Mouse (Mus musculus): ENCODE measurements at regions not wholly inside any gene's neighbourhood (a gene's known extent, or its start where the extent isn't known, plus 50 kb on each side); places are given as distances from the start of the nearest gene placed in this dataset.

DNA sequence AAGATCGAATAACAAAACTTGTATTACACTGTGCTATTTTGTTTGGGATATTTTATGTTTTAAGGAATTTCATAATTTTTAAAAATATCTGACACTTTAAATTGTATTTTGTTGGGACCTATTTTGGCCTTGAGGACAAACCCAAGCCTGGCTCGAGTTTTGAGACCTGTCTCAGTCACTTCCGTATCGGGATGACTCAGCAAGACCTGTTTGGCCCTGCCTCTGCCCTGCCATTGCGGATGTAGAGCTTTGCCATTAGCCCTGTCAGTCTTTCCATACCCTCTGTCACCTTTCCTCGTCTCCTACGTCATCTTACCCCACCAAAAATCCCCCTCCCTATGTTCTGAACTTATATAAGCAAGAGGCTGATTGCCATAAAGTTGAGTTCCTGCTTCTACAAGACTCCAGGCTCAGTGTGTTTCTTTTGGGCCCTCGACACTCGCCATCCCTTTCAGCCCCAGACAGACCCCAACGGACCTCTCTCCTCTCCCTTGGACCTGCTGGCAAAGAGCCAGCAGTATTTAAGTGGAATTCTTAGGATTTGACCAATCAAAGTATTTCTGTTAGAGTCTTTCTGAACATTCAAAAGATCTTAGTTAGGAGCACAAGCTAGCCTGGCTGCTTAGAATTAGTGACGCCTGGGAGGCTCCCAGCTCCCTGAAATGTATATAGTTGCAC, 113.3 kb downstream of the Fam161a start:
- TF ChIP-seq CTCF (IDR thresholded peaks at IDR 0.05; ENCODE audit: borderline replicate concordance, insufficient read depth, low read depth, low read length) (no peak), POLR2A (IDR thresholded peaks at IDR 0.05; ENCODE audit: borderline replicate concordance, insufficient read depth, low read length) (no peak)

DNA sequence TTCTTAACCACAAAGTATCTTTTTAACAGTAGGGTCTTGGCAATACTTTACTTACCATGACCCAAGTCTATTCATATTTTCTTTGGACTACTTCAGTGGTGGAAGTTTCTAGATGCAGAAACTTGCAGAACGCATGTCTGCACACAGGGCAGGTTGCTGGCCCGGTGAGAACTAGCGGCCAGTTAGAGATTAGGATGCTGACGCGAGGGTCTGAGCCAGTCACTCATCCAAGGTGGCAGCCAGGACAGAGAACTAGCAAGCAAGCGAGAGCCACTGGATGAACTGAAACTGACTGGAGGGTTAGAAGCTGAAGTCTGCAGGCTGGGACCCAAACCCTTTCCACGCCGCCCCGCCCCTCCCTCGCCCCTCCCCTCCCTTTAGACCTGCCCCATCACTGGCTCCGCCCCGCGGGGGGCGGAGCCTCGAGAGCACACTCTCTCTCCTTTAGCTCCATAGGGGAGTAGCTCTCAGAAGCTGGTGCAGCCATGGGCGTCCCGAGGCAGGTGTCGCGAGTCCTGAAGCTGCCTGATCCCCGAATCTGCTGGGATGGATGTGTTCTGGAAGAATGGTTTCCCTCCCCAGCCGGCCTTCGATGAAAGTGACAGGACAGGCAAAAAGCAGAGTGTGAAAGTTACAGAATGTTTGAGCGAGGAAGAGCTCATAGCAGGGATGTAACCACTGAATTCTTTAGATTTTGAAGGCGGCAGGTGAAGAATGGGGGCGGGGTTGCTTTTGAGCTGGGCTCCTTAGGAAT, 117.0 kb downstream of the Fam161a start:
- 2% methylated on average over 25 of the region's 25 CpGs for WGBS
- peak; percentile 12 to 14 for DNase-seq

More for the DNA sequence above, 113.3 kb downstream of the Fam161a start:
- DNase-seq: no peak
- no peak overlapping the region for H3K4me3 ChIP-seq (replicated peaks; ENCODE audit: insufficient read depth, low read depth, low read length)
- no peak overlapping the region for H3K27ac ChIP-seq (ENCODE audit: insufficient read depth, low read length)
- H3K4me1 ChIP-seq (ENCODE audit: control insufficient read depth, insufficient read depth, low read length): no peaks in the 10 kb centered on the region
- 85% methylated on average over 11 of the region's 11 CpGs for WGBS
- no peaks in the 10 kb centered on the region for H3K27me3 ChIP-seq (ENCODE audit: control insufficient read depth, insufficient read depth, low read length)

DNA sequence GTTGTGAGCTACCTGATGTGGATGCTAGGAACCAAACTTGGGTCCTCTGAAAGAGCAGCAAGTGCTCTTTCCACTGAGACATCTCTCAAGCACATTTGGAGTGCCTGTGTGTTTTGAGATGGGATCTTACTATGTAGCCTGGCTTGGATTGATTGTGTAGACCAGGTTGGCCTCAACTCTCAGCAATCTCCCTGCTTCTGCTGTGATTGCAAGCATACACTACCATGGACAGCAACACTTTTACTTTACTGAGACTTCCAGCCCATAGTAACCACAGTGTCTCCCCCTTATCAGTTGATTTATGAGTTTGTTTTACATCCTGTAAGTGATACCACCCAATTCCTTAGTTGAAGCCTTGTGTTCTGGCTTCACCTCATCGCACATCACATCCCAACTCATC, 123.8 kb downstream of the Fam161a start:
- Histone ChIP-seq H3K27me3 (ENCODE audit: control insufficient read depth, insufficient read depth, low read length) (no peaks in the 10 kb centered on the region), H3K4me3 (replicated peaks; ENCODE audit: insufficient read depth, low read depth, low read length) (no peak overlapping the region), H3K4me1 (ENCODE audit: control insufficient read depth, insufficient read depth, low read length) (no peaks in the 10 kb centered on the region), H3K27ac (ENCODE audit: insufficient read depth, low read length) (no peak overlapping the region)
- no peak for DNase-seq
- TF ChIP-seq CTCF (IDR thresholded peaks at IDR 0.05; ENCODE audit: borderline replicate concordance, insufficient read depth, low read depth, low read length): no peak
- no peak for TF ChIP-seq POLR2A (IDR thresholded peaks at IDR 0.05; ENCODE audit: borderline replicate concordance, insufficient read depth, low read length)
- WGBS: 48% methylated on average over 1 of the region's 1 CpGs

More for the DNA sequence above, 117.0 kb downstream of the Fam161a start:
- H3K4me1 ChIP-seq (ENCODE audit: control insufficient read depth, insufficient read depth, low read length): no peaks in the 10 kb centered on the region
- H3K27me3 ChIP-seq (ENCODE audit: control insufficient read depth, insufficient read depth, low read length): no peaks in the 10 kb centered on the region
- TF ChIP-seq POLR2A (IDR thresholded peaks at IDR 0.05; ENCODE audit: borderline replicate concordance, insufficient read depth, low read length): no peak
- peak overlapping the region; percentile 59 for H3K4me3 ChIP-seq (replicated peaks; ENCODE audit: insufficient read depth, low read depth, low read length)
- no peak overlapping the region for H3K27ac ChIP-seq (ENCODE audit: insufficient read depth, low read length)

DNA sequence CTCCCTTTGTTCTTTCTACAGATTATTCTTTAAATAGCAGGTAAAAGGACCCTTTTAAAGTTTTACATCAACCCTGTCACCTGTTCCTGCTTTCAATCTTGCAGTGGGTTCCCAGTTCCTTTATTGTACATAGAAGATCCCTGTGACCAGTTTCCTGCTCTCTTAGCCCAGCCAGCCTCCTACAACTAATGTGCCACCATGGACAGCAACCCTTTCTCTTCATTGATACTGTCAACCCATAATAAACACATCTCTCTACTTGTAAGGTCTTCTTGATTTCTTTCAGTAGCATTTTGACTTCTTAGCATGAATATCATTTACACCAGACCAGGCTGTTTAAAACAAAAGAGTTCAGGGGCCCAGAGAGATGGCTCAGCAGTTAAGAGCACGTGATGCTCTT, 124.2 kb upstream of the Xpo1 start:
- Histone ChIP-seq H3K27ac (ENCODE audit: insufficient read depth, low read length) (no peak overlapping the region), H3K4me3 (replicated peaks; ENCODE audit: insufficient read depth, low read depth, low read length) (no peak overlapping the region), H3K4me1 (ENCODE audit: control insufficient read depth, insufficient read depth, low read length) (no peaks in the 10 kb centered on the region), H3K27me3 (ENCODE audit: control insufficient read depth, insufficient read depth, low read length) (no peaks in the 10 kb centered on the region; the same call in 1 of the 2 replicates)
- no peak for TF ChIP-seq POLR2A (IDR thresholded peaks at IDR 0.05; ENCODE audit: borderline replicate concordance, insufficient read depth, low read length)
- no peak for TF ChIP-seq CTCF (IDR thresholded peaks at IDR 0.05; ENCODE audit: borderline replicate concordance, insufficient read depth, low read depth, low read length)
- no peak for DNase-seq
- WGBS: 54% methylated on average over 1 of the region's 1 CpGs

DNA sequence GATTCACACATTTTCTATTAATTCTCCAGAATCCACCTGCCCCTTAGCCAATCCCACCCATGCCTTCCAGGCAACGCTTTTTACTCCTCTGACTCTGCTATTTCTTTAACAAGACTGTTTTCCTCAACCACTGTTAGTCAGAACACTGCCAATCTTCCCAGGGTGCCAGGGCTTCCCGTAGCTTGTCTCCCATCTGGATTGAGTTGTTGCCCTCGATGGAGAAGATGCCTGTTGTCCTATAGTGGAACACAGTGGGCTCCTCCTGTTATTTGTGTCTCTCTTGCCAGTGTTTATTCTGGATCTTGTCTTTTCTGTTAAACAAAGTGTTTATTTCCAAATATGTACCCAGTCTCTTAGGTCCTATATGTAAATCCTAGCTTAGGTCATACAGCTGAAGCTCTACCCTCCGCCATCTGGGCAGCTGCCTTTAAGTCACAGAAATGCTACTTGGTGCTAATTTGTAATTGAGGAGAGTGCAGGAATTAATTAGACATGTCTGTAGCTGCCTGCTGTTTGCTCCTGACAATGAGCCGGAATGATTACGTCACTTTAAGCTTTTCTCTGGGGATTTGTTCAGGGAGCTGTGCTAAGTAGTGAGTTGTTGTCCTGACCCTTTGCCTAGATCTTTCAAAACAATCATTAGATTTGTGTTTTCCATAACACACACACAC, 115.3 kb upstream of the Xpo1 start:
- Histone ChIP-seq H3K27me3 (ENCODE audit: control insufficient read depth, insufficient read depth, low read length) (no peaks in the 10 kb centered on the region; the same call in 1 of the 2 replicates), H3K27ac (ENCODE audit: insufficient read depth, low read length) (no peak overlapping the region), H3K4me1 (ENCODE audit: control insufficient read depth, insufficient read depth, low read length) (no peaks in the 10 kb centered on the region), H3K4me3 (replicated peaks; ENCODE audit: insufficient read depth, low read depth, low read length) (no peak overlapping the region)
- DNase-seq: no peak
- WGBS: 19% methylated on average over 6 of the region's 6 CpGs
- TF ChIP-seq CTCF (IDR thresholded peaks at IDR 0.05; ENCODE audit: borderline replicate concordance, insufficient read depth, low read depth, low read length) (no peak), POLR2A (IDR thresholded peaks at IDR 0.05; ENCODE audit: borderline replicate concordance, insufficient read depth, low read length) (no peak)

DNA sequence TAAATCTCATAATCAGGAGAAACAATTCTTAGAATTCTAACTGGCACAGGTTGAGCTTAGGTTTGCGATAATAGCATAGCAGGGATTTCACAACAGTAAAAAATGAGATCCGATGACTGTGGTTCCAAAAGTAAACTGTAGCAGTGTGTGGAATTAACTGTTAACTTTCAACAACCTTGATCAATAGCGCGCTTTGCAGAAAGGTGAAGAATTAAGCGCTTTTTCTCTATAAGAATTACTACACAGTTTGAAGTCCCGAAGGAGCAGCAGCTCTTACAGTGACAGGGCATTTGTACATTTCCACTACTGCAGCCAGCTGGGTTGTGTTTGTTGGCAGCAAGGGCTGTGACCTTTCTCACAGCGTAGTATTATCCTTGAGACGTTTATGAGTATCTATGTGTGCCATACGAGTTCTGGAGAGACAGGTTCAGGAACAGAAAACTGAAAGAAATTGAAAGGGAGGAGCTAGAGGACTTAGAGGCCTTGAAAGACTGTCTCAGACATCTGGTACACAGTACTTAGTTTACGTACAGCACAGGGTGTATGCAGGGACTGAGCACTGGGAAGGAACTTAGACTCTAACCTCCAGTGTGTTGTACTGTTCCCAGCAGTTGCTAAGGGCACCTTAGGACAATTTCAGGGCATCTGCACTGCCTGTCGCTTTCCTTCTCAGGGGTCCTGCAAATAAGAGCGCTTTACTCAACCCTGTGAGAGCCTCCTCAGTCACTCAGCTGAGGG, 114.6 kb upstream of the Xpo1 start:
- TF ChIP-seq POLR2A (IDR thresholded peaks at IDR 0.05; ENCODE audit: borderline replicate concordance, insufficient read depth, low read length): no peak
- TF ChIP-seq CTCF (IDR thresholded peaks at IDR 0.05; ENCODE audit: borderline replicate concordance, insufficient read depth, low read depth, low read length): no peak
- no peaks in the 10 kb centered on the region; the same call in 1 of the 2 replicates for H3K27me3 ChIP-seq (ENCODE audit: control insufficient read depth, insufficient read depth, low read length)
- H3K4me3 ChIP-seq (replicated peaks; ENCODE audit: insufficient read depth, low read depth, low read length): no peak overlapping the region
- H3K27ac ChIP-seq (ENCODE audit: insufficient read depth, low read length): 0 out of 2 replicates have a peak overlapping the region, but pooled peaks have one; percentile 7
- WGBS: 64% methylated on average over 12 of the region's 12 CpGs
- no peak for DNase-seq
- no peaks in the 10 kb centered on the region for H3K4me1 ChIP-seq (ENCODE audit: control insufficient read depth, insufficient read depth, low read length)

DNA sequence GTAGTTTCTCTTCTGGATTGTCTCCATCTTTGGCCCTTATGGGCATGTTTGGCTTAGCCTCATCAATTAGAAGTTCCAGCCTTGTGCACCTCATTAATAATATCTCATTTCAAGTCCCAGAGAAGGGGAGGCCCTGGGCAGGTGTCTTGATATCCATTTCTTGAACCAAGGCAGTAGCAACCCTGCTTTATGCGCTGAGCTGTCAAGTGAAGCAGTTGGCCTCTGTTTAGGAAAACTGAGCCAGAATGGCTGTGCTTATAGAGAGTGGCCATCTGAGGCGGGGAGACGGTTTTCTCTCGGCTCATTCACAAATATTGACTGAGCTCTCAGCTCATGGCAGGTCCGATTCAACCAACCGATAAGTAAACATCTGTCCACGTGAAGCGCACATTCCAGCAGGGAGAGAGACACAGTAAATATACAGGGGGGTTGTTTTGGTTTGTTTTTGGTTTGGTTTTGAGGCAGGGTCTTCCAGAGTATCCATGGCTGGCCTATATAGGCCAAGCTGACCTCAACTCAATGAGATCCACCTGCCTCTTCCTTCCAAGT, 107.7 kb upstream of the Xpo1 start:
- WGBS: 54% methylated on average over 8 of the region's 8 CpGs
- Histone ChIP-seq H3K27me3 (ENCODE audit: control insufficient read depth, insufficient read depth, low read length) (no peaks in the 10 kb centered on the region), H3K4me1 (ENCODE audit: control insufficient read depth, insufficient read depth, low read length) (no peaks in the 10 kb centered on the region), H3K4me3 (replicated peaks; ENCODE audit: insufficient read depth, low read depth, low read length) (no peak overlapping the region), H3K27ac (ENCODE audit: insufficient read depth, low read length) (no peak overlapping the region)
- no peak for TF ChIP-seq CTCF (IDR thresholded peaks at IDR 0.05; ENCODE audit: borderline replicate concordance, insufficient read depth, low read depth, low read length)
- TF ChIP-seq POLR2A (IDR thresholded peaks at IDR 0.05; ENCODE audit: borderline replicate concordance, insufficient read depth, low read length): no peak
- DNase-seq: no peak

Measured in cerebellum, adult 2 months (tissue).